Mouse (Mus musculus) G1E (cell line): ENCODE data around the gene Cgrrf1.

ENCODE experiments used
- CTCF ChIP-seq: IDR thresholded peaks from 2 replicates; pipeline ENCODE4 v1.5.1; 2012; ENCODE audit warnings: low read depth, low read length, inconsistent platforms, mixed read lengths
- GATA1 ChIP-seq: IDR thresholded peaks from 2 replicates; pipeline ENCODE4 v1.6.1; 2012; ENCODE audit warnings: borderline replicate concordance, low read length, inconsistent platforms, mixed read lengths
- GATA2 ChIP-seq: IDR thresholded peaks from 2 replicates; pipeline ENCODE4 v1.6.1; 2012; ENCODE audit warnings: low read depth, low read length, inconsistent platforms, borderline replicate concordance

DNA sequence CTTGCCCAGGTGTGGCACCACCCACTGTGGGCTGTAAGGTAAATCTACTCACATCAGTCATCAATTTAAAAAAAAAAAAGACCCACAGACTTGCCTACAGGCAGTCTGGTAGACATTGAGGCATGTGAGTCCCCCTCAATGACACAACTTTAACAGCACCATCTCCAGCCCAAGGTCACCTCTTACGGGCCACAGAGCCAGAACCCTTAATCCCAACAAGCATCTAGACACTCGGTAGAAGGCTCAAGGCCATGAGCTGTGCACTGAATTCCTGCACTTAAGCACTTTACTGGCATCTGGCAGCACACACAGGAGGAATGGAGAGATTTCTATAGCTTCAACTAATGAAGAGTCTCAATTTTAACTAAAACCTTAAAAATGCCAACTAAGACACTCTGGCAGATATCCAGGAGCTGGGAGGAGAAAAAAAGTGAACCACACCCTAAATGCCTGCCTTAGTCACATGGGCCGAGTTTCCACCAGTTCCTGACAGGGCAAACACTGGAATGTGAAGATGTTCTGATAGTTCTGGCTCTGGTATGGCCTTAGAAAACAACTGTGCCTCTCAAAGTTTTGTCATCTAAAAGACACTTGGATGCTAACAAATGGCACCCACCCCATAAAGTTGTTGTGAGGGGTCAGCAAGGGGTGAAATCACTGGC is 31.1 kb upstream of the Cgrrf1 start:
- TF ChIP-seq CTCF (no peak), GATA1 (no peak), GATA2 (no peak)
